Mouse (Mus musculus) kidney, embryonic 14.5 days (tissue): ENCODE results near the gene 2810004N23Rik. TPM values are rescaled to one million over a fixed set of nuclear protein-coding genes. Genes with fewer than 3 reads are reported as not detected.

Source experiments
- ATAC-seq: fragments of 200-750 bp; cut with Nextera tagmentation; 2 replicates; pipeline ENCODE4 v1.8.0; 2017; ENCODE audit warnings: moderate number of reproducible peaks, mild to moderate bottlenecking, moderate TSS enrichment, moderate library complexity; ENCODE audit not compliant: low FRiP score, low TSS enrichment
- H3K27ac ChIP-seq: fragments of 300-500 bp; sonication (generic); 2 replicates; pipeline ENCODE4 v1.5.1; 2014; ENCODE audit warnings: low read depth, mild to moderate bottlenecking, low read length, moderate library complexity, mixed read lengths
- H3K27me3 ChIP-seq: fragments of 300-500 bp; sonication (generic); 2 replicates; pipeline ENCODE4 v1.6.1; 2014; ENCODE audit warnings: mild to moderate bottlenecking, low read length; ENCODE audit not compliant: control insufficient read depth, insufficient read depth
- H3K36me3 ChIP-seq: fragments of 300-500 bp; sonication (generic); 2 replicates; pipeline ENCODE4 v1.6.1; 2014; ENCODE audit warnings: low read length, mixed read lengths; ENCODE audit not compliant: control insufficient read depth, insufficient read depth
- H3K4me1 ChIP-seq: fragments of 300-500 bp; sonication (generic); 2 replicates; pipeline ENCODE4 v1.6.1; 2014; ENCODE audit warnings: low read length, mixed read lengths; ENCODE audit not compliant: control insufficient read depth, insufficient read depth
- H3K4me2 ChIP-seq: fragments of 300-500 bp; sonication (generic); replicated peaks from 2 replicates; pipeline ENCODE4 v1.6.1; 2014; ENCODE audit warnings: low read depth, mild to moderate bottlenecking, low read length
- H3K4me3 ChIP-seq: fragments of 300-500 bp; sonication (generic); 2 replicates; pipeline ENCODE4 v1.5.1; 2014; ENCODE audit warnings: mild to moderate bottlenecking, low read length
- H3K9ac ChIP-seq: fragments of 300-500 bp; sonication (generic); 2 replicates; pipeline ENCODE4 v1.6.1; 2014; ENCODE audit warnings: low read depth, mild to moderate bottlenecking, low read length, moderate library complexity
- H3K9me3 ChIP-seq: fragments of 300-500 bp; sonication (generic); 2 replicates; pipeline ENCODE4 v1.6.1; 2016; ENCODE audit warnings: low read length; ENCODE audit not compliant: control insufficient read depth
- WGBS: fragments of 180-500 bp; shearing (Covaris S2); extraction: QIAGEN DNeasy Blood & Tissue Kit; methylation state at CpG from one replicate; pipeline ENCODE4 v1.1.7; 2014; 5-methylcytosine and 5-hydroxymethylcytosine counted together
- polyA plus RNA-seq: library from polyadenylated mRNA; unstranded; fragments of >200 nt; fragmentation: Nextera tagmentation; extraction: Ambion mirVana; gene quantifications from 2 replicates; pipeline ENCODE4 v1.2.1, GENCODE M21; 2014

Gene 2810004N23Rik
- polyA plus RNA-seq, 1 experiment from 2014 or later: 47.5 TPM

- H3K4me3 ChIP-seq: no peak overlapping the region
- H3K27me3 ChIP-seq: no peaks in the 10 kb centered on the region
- H3K9ac ChIP-seq: no peak overlapping the region
- no peak overlapping the region for H3K27ac ChIP-seq
- H3K4me2 ChIP-seq: no peak overlapping the region
- ATAC-seq: no peak
- 60% methylated on average over 6 of the region's 6 CpGs for WGBS
- 0 out of 2 replicates have a peak, but pooled peaks cover 3% of the 10 kb centered on the region for H3K4me1 ChIP-seq
- H3K36me3 ChIP-seq: peaks cover 37% of the 10 kb centered on the region
- H3K9me3 ChIP-seq: no peaks in the 10 kb centered on the region
Measured at GRCm38 (mm10) chr8:124869708-124870107, 6.8 kb upstream of the 2810004N23Rik start.

GRCm38 (mm10) chr8:124867126-124867525 lies 4.2 kb upstream of the 2810004N23Rik start:
- Histone ChIP-seq H3K36me3 (peaks cover 13% of the 10 kb centered on the region), H3K4me3 (no peak overlapping the region), H3K4me2 (no peak overlapping the region), H3K9ac (no peak overlapping the region), H3K4me1 (peaks cover 9% of the 10 kb centered on the region; the same call in 1 of the 2 replicates), H3K27ac (no peak overlapping the region), H3K27me3 (no peaks in the 10 kb centered on the region), H3K9me3 (no peaks in the 10 kb centered on the region)
- no peak for ATAC-seq
- 19% methylated on average over 2 of the region's 2 CpGs for WGBS

- H3K36me3 ChIP-seq: peaks cover 8% of the 10 kb centered on the region
- H3K27me3 ChIP-seq: no peaks in the 10 kb centered on the region
- H3K9ac ChIP-seq: no peak overlapping the region
- no peak overlapping the region for H3K4me3 ChIP-seq
- H3K4me1 ChIP-seq: peaks cover 9% of the 10 kb centered on the region; the same call in 1 of the 2 replicates
- H3K27ac ChIP-seq: no peak overlapping the region
- no peak overlapping the region for H3K4me2 ChIP-seq
- ATAC-seq: no peak
- no peaks in the 10 kb centered on the region for H3K9me3 ChIP-seq
- 67% methylated on average over 3 of the region's 3 CpGs for WGBS
Measured at GRCm38 (mm10) chr8:124866669-124867068, 3.7 kb upstream of the 2810004N23Rik start.

DNA sequence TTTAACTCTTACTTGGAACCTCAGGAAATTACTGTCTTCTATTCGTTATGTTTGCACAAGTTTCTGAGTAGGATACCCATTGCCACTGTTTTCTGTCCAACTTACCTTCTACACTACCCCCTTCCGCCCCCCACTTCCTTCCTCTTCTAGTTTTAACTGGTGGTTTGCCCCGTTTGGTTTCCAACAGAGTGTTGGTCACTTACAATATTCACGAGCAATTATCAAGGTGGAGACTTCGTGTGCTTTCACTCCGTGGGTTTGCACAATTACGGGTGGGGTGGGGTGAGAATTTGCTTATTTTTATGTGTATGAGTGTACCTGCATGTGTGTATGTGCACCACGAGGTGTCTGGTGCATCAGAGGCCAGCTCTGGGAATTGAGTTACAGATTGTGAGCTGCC lies 809 bp upstream of the 2810004N23Rik start:
- ATAC-seq: no peak
- Histone ChIP-seq H3K4me2 (peak overlapping the region; percentile 83), H3K27me3 (no peaks in the 10 kb centered on the region), H3K36me3 (peaks cover 18% of the 10 kb centered on the region), H3K27ac (peak overlapping the region; percentile 92; the same call in 1 of the 2 replicates), H3K4me3 (peak overlapping the region; percentile 93), H3K4me1 (peaks cover 9% of the 10 kb centered on the region; the same call in 1 of the 2 replicates), H3K9me3 (no peaks in the 10 kb centered on the region), H3K9ac (peak overlapping the region; percentile 98)
- WGBS: 12% methylated on average over 8 of the region's 8 CpGs

GRCm38 (mm10) chr8:124863163-124863677 lies 300 bp upstream of the 2810004N23Rik start:
- H3K27ac ChIP-seq: peak overlapping the region; percentile 92
- peaks cover 23% of the 10 kb centered on the region for H3K36me3 ChIP-seq
- no peaks in the 10 kb centered on the region for H3K9me3 ChIP-seq
- H3K4me3 ChIP-seq: peak overlapping the region; percentile 93
- H3K4me1 ChIP-seq: peaks cover 8% of the 10 kb centered on the region; the same call in 1 of the 2 replicates
- no peak; the same call in 1 of the 2 replicates for ATAC-seq
- H3K27me3 ChIP-seq: no peaks in the 10 kb centered on the region
- whole genome bisulfite sequencing: under 1% methylated on average over 32 of the region's 33 CpGs
- H3K9ac ChIP-seq: peak overlapping the region; percentile 98
- H3K4me2 ChIP-seq: peak overlapping the region; percentile 83

DNA sequence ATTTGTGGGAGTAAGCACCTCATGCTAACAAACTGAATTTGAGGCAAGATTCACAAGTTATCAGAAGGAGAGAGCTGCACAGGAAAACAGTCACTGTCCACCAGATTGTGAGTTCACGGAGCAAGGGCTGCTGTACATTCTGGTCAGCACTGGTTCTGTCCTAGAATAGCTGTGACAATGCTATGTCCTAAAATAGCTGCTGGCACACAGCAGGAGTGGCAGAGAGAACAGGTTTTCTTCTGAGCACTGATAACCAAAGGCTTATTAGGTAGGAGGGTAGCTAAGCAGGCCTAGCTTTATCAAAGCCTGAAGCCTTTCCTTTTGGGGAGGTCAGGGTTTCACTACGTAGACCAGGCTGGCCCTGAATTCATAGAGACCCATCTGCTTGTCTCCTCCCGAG lies 2.7 kb downstream of the 2810004N23Rik start:
- peaks cover 6% of the 10 kb centered on the region; the same call in 1 of the 2 replicates for H3K4me1 ChIP-seq
- H3K36me3 ChIP-seq: peaks cover 53% of the 10 kb centered on the region

GRCm38 (mm10) chr8:124859466-124859865 lies 3.5 kb downstream of the 2810004N23Rik start:
- ATAC-seq: no peak
- Histone ChIP-seq H3K27me3 (no peaks in the 10 kb centered on the region), H3K27ac (no peak overlapping the region), H3K4me3 (no peak overlapping the region), H3K9me3 (peaks cover 30% of the 10 kb centered on the region), H3K4me1 (peaks cover 6% of the 10 kb centered on the region; the same call in 1 of the 2 replicates), H3K36me3 (peaks cover 60% of the 10 kb centered on the region), H3K9ac (no peak overlapping the region), H3K4me2 (no peak overlapping the region)

More for the DNA sequence above, 2.7 kb downstream of the 2810004N23Rik start:
- H3K27me3 ChIP-seq: no peaks in the 10 kb centered on the region
- peaks cover 23% of the 10 kb centered on the region for H3K9me3 ChIP-seq
- H3K9ac ChIP-seq: no peak overlapping the region
- no peak overlapping the region for H3K4me3 ChIP-seq
- no peak for ATAC-seq
- no peak overlapping the region for H3K4me2 ChIP-seq
- H3K27ac ChIP-seq: no peak overlapping the region
- WGBS: 98% methylated on average over 3 of the region's 3 CpGs

- H3K4me1 ChIP-seq: no peaks in the 10 kb centered on the region
- no peak for ATAC-seq
- no peak overlapping the region for H3K4me3 ChIP-seq
- H3K27me3 ChIP-seq: no peaks in the 10 kb centered on the region
- no peak overlapping the region for H3K9ac ChIP-seq
- 98% methylated on average over 1 of the region's 1 CpGs for WGBS
- no peak overlapping the region for H3K4me2 ChIP-seq
- H3K9me3 ChIP-seq: peaks cover 43% of the 10 kb centered on the region
- H3K27ac ChIP-seq: no peak overlapping the region
- H3K36me3 ChIP-seq: peaks cover 61% of the 10 kb centered on the region
Measured at GRCm38 (mm10) chr8:124853511-124853910, 9.4 kb downstream of the 2810004N23Rik start.

DNA sequence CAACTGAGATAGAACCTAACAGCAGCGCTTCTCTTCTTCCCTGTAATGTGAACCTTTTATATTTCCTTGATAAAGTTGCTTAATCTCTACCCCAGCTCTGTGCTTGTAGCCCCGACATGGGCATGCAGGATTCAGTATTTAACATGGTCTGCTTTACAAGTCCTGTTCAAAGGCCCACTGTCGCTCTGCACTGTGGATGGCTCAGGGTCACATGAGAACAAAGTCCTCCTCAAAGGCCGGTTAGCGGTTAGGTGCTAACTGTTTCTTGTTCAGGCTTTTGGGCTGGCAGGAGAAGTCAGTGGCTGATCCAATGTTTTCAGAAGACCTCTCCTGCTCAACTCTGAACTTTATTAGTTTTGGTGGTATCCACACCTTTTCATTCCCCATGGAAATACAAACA lies 17.3 kb downstream of the 2810004N23Rik start:
- no peak overlapping the region for H3K4me2 ChIP-seq
- H3K4me3 ChIP-seq: no peak overlapping the region
- 48% methylated on average over 5 of the region's 5 CpGs for WGBS

More for the DNA sequence above, 17.3 kb downstream of the 2810004N23Rik start:
- no peaks in the 10 kb centered on the region for H3K27me3 ChIP-seq
- H3K27ac ChIP-seq: no peak overlapping the region
- no peak overlapping the region for H3K9ac ChIP-seq
- ATAC-seq: no peak
- peaks cover 14% of the 10 kb centered on the region; the same call in 1 of the 2 replicates for H3K36me3 ChIP-seq
- no peaks in the 10 kb centered on the region for H3K4me1 ChIP-seq
- H3K9me3 ChIP-seq: no peaks in the 10 kb centered on the region
